Mouse (Mus musculus) gastrocnemius, adult 2 months (tissue): ENCODE results near the gene Ptrh1. TPM values are rescaled to one million over a fixed set of nuclear protein-coding genes. Genes with fewer than 3 reads are reported as not detected.

Source experiments
- DNase-seq: peaks from one replicate; pipeline ENCODE4 v3.0.0; 2022
- H3K27ac ChIP-seq: fragments of 200-600 bp; 2 replicates; pipeline ENCODE4 v1.8.1; 2022; ENCODE audit warnings: mild to moderate bottlenecking
- H3K4me3 ChIP-seq: fragments of 200-600 bp; 2 replicates; pipeline ENCODE4 v1.8.1; 2022; ENCODE audit warnings: mild to moderate bottlenecking, moderate library complexity
- CTCF ChIP-seq: fragments of 200-600 bp; IDR thresholded peaks from 2 replicates; pipeline ENCODE4 v1.8.1; 2022; ENCODE audit warnings: antibody characterized with exemption, mild to moderate bottlenecking, moderate library complexity
- intact Hi-C: fragments of 180-260 bp; cut with DNase I; formaldehyde crosslinking; loops from one replicate; pipeline ENCODE4 v1.15.1; 2025
- total RNA-seq, 2 experiments: library from RNA; stranded (reverse); gene quantifications; 2 replicates each; pipeline ENCODE4 v1.2.3; 2021

Ptrh1 gene
- total RNA-seq, 2 experiments from 2014 or later: 1.3 to 2.5 TPM

DNA sequence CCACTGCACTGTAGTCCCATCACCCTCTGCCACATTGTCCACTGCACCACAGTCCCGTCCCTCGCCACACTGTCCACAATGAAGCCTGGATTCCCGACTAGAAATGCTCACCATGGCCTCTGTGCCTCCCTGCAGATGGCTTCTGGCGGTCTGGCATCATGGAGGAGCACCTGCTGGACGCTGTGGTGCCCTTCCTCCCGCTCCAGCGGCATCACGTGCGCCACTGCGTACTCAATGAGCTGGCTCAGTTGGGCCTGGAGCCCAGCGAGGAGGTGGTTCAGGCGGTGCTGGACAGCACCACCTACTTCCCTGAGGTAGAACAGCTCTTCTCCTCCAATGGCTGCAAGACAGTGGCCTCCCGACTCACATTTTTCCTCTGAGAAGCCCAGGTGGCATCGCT, 14.2 kb upstream of the Ptrh1 start:
- intact Hi-C loops: no loop called here
- no peak overlapping the region for H3K27ac ChIP-seq
- no peak for TF ChIP-seq CTCF
- no peak overlapping the region for H3K4me3 ChIP-seq
- no peak for DNase-seq

DNA sequence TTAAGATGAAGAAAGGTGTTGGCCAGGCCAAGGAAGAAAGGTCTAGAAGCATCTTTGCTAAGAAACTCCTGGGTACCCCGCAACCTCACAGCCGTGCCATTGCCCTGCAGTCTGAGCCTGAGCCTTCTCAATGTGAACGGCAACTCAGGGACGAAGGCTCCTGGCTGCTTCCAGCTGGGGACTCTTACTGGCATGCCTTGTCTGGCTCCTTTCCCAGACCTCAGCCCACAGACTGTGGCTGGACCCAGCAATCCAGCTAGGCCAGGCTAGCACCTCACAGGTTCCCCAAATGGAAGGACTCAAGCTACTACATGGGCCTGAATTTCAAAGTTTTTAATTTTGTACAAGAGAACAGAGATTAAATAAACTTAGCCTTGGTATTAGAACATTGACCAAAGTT, 13.7 kb upstream of the Ptrh1 start:
- no peak for DNase-seq
- no peak overlapping the region for H3K27ac ChIP-seq
- H3K4me3 ChIP-seq: no peak overlapping the region
- intact Hi-C loops: no loop called here
- no peak for TF ChIP-seq CTCF

DNA sequence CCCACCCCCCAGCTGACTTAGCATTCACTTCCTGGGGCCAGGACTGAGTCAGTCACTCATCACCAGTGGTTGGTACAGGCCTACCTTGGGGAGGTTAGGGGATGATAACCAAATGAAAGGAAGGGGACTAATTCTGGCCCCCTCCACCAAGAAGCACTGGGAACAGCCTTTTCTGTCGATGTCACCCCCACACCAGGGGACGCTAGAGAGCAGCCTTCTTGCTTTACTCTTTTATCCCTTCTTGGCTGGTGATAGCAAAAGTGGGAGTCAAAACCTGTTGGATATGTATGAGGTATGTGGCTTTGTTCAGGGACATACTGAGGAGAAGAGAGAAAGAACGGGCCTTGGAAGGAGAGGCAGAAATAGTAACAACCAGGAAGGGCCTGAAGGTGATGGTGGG, 12.2 kb upstream of the Ptrh1 start:
- H3K27ac ChIP-seq: no peak overlapping the region
- DNase-seq: no peak
- intact Hi-C loops: no loop called here
- no peak for TF ChIP-seq CTCF
- no peak overlapping the region for H3K4me3 ChIP-seq

DNA sequence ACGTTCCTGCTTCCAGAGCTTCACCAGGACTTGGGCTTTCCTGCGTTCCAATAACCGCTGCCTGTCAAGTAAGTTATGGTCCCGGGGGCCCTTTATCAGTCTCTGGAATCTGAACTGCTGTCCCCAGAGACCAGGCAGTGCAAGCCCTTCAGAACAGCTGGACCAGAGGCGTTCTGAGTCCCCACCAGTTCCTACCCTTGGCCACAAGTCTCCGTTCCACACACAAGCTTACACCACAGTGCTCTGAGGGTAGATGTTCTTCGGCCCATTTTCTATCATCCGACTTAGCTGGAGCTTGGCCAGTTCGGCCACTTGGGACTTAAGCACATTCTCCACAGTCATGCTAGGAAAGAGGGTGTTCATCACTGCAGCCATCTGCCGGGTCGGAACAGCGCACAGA, 8.3 kb upstream of the Ptrh1 start:
- Histone ChIP-seq H3K4me3 (no peak overlapping the region), H3K27ac (no peak overlapping the region)
- intact Hi-C loops: no loop called here
- no peak for TF ChIP-seq CTCF
- no peak for DNase-seq

DNA sequence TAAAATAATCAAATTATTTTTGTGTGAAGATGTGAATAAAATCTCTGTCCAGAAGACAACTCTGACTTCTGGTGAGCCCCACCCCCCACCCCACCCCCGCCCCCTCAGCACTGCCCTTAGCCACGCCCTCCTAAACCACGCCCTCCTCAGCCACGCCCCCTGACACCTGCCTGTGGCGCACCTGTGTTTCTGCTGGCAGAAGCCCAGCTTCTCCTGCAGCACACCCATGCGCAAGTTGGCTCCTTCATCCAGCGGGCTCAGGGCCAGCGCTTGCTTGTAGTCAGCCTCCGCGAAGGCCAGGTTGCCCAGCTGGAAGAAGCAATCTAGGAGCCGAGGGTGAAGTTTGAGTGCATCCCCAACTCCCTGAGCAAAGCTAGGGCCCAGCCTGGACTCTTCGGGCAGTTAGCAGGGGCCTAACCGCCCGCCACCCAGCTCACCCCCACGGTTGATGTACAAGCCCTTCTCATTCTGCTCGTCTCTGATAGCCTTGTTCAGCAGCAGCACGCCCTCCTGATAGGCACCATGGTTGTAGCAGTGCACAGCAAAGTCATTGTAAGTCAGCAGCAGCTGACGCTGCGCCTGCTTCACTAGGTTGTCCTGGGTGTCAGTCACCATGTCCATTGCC, 6.8 kb upstream of the Ptrh1 start:
- Histone ChIP-seq H3K4me3 (no peak overlapping the region), H3K27ac (no peak overlapping the region)
- no peak for DNase-seq
- intact Hi-C loops: no loop called here
- no peak for TF ChIP-seq CTCF

DNA sequence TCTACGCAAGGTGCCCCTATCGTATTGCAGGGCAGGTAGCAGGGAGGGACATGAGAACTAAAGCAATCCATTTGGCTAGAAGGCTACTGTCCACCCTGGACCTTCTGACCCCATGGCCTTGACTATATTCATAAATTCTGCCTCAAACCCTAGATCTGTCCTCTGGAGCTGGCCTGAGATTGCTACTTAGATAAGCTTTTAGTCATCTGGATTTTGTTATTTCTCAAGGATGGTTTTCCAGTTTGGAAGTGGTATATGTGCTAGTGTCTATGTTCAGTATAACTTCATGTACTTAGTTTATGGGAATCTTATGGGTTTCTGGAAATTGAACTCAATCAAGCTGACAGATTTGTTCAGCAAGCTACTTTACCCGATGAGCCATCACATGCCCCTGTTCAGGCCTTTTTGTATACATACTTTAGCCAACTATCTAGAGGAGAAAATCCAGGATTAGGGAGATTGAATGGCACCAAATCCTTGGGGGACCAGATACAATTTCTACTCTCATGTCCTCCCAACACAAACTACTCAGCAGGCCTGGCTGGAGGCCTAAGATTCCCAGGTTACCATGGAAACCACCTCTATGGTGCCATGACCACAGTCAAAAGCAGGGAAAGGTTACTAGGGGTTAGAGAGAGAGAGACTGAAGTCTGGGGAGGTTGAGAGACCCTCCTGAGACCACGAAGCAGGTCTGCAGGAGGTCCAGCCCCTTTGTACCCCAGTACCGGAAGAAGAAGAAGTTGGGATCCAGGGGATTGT, 6.1 kb upstream of the Ptrh1 start:
- H3K27ac ChIP-seq: no peak overlapping the region
- DNase-seq: no peak
- TF ChIP-seq CTCF: no peak
- intact Hi-C loops: no loop called here
- no peak overlapping the region for H3K4me3 ChIP-seq

DNA sequence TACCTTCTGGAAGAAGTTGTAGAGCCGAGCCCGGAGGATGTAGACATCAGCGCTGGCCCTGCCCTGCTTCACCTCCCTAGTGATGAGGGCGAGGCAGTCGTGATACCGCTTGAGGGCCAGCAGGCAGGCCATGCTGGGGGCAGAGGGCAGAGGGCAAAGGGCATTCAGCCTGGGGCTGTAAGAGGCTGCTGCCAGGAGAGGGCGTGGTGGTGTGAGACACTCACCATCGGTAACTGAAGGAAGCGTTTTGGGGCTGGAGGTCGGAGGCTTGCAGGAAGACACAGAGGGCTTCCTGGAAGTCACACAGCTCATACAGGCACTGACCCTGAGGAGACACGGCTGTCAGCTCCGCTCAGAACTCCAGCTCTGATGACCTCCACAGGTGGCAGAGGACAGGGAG, 3.7 kb upstream of the Ptrh1 start:
- no peak for TF ChIP-seq CTCF
- intact Hi-C loops: no loop called here
- H3K27ac ChIP-seq: no peak overlapping the region
- DNase-seq: no peak
- no peak overlapping the region for H3K4me3 ChIP-seq

DNA sequence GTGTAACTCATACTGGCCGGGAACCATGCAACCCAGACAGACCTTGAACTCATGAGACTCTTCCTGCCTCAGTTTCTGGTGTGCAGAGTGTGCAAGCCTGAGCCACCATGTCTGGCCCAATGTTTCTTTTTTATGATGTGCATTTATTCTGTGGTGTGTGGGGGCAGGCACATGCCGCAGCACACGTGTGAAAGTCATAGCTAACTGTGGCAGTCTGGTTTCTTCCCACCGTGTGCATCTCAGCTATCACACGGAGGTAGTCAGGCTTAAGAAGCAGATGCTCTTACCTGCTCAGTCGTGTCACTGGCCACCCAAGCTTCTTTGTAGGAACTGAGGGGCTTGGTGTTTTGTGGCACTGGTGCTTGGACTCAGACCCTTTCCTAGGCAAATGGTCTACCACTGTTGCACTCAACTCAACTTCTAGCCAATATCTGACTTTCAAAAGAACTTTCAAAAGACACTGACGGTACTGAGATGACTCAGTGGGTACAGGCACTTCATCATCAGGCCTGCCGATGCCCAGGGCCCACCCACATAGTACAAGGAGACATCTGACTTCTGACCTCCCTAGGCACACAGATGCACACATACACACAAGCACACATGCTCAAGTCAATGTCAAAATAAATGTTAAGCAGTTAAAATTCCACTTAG, 2.8 kb upstream of the Ptrh1 start:
- no peak overlapping the region for H3K4me3 ChIP-seq
- TF ChIP-seq CTCF: no peak
- no peak for DNase-seq
- H3K27ac ChIP-seq: no peak overlapping the region
- intact Hi-C loops: no loop called here

DNA sequence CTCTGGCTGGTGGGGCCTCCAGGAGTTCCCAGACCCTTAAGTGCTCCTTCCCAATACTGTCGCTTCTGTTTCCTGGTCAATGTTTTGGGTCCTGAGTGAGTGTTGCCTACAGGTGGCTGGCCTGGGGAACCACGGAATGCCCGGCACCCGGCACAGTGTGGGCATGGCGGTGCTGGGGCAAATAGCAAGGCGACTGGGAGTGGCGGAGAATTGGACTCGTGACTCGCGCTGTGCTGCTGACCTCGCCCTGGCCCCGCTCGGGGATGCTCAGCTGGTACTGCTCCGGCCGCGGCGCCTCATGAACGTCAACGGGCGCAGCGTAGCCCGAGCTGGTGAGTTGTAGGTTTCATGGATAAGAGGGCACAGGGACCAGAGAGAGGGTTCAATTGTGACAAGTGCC, 606 bp downstream of the Ptrh1 start:
- H3K4me3 ChIP-seq: peak overlapping the region; percentile 90
- intact Hi-C loops: no loop called here
- H3K27ac ChIP-seq: peak overlapping the region; percentile 91
- TF ChIP-seq CTCF: no peak
- DNase-seq: no peak

DNA sequence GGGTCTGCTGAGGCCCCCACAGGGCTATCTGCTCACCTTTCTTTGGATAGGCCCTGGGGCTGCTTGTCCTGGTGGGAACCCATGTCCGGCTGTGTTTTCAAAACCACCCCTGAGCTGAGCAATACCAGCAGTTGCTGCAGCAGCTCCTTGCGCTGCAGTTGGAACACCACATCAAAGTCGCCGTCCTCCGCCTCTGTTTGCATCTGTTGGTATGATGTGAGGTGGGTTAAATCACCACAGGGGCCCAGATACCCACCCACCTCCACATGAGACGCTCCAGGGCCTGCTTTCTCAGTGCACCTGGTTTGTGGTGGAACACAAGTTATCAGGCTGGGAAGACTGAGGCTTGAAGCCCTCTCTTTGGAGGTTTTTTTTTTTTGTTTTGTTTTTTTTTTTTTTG, 2.5 kb downstream of the Ptrh1 start:
- DNase-seq: no peak
- no peak for TF ChIP-seq CTCF
- Histone ChIP-seq H3K4me3 (no peak overlapping the region), H3K27ac (no peak overlapping the region)
- intact Hi-C loops: no loop called here

DNA sequence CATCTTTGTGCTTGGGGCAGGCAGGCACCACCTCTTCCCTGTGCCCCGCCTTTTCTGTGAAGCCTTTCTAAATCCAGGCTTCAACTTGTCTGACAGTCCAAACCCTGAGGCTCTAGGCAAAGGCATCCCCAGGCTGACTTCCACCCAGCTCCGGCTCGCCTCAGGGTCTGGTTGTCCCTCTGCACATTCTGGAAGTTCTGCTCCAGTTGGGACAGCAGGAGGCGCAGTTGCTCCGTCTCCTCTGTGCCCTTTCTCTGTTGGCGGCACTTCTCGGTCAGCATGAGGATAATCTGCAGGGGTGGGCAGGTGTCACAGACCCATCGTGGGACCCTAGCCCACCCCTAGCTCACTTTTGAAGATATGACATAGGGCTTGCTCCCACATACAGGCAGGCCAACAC, 3.5 kb downstream of the Ptrh1 start:
- Histone ChIP-seq H3K27ac (no peak overlapping the region), H3K4me3 (no peak overlapping the region)
- TF ChIP-seq CTCF: peak; percentile 93
- peak; percentile 81 for DNase-seq
- intact Hi-C loops: loop anchor here (1.0 kb wide), 1 partner anchor 75 kb away; no protein-coding TSS in a partner anchor

DNA sequence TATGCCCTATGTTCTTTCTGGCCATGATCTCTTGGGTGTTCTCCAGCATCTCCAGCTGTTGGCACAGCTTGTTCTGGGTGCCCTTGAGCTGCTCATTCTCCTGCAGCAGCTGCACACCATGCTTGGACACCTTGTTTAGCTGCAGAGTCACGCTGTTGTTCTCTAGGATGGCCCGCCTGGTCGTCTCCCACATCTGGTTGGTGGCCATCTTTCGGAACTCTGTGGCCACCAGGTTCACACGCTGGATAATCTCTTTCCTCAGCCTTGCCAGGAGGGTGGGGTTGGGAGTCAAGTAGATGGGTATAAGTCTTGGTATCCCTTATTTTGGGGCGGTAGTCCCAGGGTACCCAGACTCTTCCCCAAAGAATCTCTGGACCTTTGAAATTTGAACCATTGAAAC, 4.1 kb downstream of the Ptrh1 start:
- no peak overlapping the region for H3K27ac ChIP-seq
- TF ChIP-seq CTCF: no peak
- intact Hi-C loops: loop anchor here (1.0 kb wide), 1 partner anchor 75 kb away; no protein-coding TSS in a partner anchor
- no peak overlapping the region for H3K4me3 ChIP-seq
- no peak for DNase-seq

DNA sequence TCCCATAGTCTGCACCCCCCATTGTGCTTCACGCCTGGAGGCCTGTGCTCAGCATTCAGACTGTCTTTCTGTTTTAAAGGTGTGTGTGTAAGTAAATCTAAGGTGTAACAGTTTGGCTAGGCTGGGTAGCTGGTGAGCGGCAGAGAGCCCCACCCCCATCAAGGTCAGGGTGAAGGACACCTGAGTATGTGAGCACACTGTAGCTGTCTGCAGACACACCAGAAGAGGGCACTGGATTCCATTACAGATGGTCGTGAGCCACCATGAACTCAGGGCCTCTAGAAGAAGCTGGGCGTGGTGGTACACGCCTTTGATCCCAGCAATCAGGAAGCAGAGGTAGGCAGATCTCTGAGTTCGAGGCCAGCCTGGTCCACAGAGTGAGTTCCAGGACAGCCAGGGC, 6.1 kb downstream of the Ptrh1 start:
- TF ChIP-seq CTCF: no peak
- Histone ChIP-seq H3K4me3 (no peak overlapping the region), H3K27ac (no peak overlapping the region)
- intact Hi-C loops: no loop called here
- DNase-seq: no peak
